Mouse (Mus musculus): ENCODE measurements around the gene Afm.

Afm gene

DNA sequence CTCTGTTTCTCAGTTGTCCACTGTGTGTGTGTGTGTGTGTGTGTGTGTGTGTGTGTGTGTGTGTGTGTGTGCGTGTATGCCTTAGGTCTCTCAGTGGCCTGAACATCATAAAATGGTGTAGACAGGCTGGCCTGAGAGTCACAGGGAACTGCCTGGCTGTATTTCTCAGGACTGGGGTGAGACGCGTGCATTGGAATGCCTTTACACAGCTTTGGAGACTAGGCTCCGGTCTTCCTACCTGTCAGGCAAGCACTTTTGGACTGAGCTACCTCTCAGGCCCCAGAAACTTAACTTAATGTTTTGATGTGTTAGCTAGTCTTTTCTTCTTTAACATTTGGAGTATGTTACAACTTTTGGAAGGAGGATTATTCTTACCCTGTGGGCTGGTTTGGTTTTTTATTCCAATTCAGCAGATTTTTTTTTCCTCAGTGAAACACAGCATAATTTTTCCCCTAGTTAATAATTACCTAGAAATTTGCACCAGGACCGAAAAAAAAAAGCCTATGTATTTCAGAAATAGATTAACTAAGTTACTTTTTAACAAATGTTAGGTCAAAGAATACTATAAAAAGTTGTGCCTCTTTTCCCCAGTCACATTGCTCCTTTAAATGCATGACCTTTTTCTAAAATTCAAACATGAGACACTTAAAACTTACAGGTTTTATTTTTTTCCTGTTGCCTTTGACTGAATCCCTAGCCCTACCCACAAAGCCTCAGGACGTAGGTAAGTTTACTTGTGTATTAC lies at the start of gene Afm:
Gene Afm, plus strand, starts transcription at position 577 of the 745 bp plus-strand sequence.
- no peak for DNase-seq (ENCODE audit: low spot score)

DNA sequence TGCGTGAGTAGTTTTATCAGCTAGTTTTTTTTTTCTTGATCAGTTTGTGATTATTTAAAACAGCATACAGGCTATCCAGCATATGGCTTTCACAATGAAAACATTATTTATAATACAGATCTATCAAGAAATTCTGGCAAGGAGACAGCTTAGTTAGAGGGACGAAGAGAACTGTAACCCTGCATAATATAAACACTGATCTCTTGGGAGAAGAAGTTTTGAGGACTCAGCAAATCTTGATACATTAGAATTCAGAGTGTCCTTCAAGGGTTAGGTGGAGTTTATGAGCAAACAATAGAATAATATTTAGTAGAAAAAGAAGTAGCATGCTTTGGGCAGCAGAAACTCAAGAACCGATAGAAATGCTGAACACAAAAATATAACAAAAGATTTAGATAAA lies 47.9 kb upstream of the Afm start:
- DNase-seq (ENCODE audit: low spot score): no peak

- no peak for DNase-seq (ENCODE audit: low spot score)
These were observed 44.8 kb upstream of the Afm start for GRCm38 (mm10) chr5:90473902-90474301.

- DNase-seq (ENCODE audit: low spot score): no peak
These were observed 44.4 kb upstream of the Afm start for GRCm38 (mm10) chr5:90474369-90474768.

DNA sequence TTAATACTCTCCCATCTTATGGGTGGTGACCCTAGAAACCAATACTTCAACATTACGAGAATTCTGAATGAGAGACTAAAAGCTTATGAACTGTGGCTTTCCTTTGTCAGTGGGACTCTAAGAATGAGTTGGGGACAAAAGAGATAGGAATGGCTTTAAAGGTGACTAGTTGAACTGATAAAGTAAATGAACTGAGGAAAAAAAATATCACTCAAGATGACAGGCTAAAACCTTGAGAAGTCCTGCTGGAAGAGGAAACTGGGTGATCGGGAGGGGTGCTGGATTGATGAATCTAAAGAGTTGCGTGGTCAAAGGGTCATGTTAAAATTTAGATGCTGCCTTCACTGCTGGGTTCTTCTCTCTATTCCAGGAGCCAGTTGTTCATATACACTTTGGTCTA lies 42.0 kb upstream of the Afm start:
- DNase-seq (ENCODE audit: low spot score): no peak

GRCm38 (mm10) chr5:90477308-90478140 lies 41.2 kb upstream of the Afm start:
- no peak for DNase-seq (ENCODE audit: low spot score)

- no peak for DNase-seq (ENCODE audit: low spot score)
These were observed 39.8 kb upstream of the Afm start for GRCm38 (mm10) chr5:90478886-90479285.

GRCm38 (mm10) chr5:90485597-90485996 lies 33.1 kb upstream of the Afm start:
- DNase-seq (ENCODE audit: low spot score): no peak

DNA sequence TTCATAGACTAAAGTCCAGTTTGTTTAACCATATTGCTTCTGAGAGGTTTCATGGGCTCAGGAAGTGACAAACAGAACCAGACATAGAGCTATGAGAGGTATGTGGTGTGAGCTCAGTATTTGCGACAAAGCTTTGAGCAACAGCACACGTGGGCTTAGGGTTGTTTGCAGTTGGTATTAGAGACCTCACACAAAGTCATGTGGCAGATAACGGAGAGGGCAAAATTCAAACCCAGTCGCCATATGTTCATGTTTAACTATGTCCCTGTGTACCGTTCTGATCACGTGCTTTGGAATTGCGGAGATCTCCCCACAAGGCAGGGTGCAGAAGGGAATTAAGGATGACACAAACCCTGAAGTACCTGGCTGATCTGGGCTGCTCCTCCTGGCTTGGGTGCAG lies 30.4 kb upstream of the Afm start:
- no peak for DNase-seq (ENCODE audit: low spot score)

GRCm38 (mm10) chr5:90490518-90490917 lies 28.2 kb upstream of the Afm start, which contains the start of gene Afp:
TSS of gene Afp (plus strand) at chr5:90490737.
- DNase-seq (ENCODE audit: low spot score): no peak

DNA sequence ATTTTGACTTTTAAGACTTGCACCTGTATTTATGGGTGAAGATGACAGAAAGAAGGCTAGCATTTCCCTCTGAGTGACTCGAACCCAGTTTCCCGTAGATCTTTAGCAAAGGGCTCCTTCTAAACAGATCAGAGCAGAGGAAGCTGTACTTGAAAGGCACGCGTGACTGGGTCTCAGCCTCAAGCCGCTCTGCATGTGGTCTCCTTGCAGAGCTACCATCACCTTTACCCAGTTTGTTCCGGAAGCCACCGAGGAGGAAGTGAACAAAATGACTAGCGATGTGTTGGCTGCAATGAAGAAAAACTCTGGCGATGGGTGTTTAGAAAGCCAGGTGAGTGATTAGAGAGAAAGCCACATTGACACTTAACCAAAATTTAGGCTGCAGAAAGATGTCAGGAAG lies 26.3 kb upstream of the Afm start:
- no peak for DNase-seq (ENCODE audit: low spot score)

DNA sequence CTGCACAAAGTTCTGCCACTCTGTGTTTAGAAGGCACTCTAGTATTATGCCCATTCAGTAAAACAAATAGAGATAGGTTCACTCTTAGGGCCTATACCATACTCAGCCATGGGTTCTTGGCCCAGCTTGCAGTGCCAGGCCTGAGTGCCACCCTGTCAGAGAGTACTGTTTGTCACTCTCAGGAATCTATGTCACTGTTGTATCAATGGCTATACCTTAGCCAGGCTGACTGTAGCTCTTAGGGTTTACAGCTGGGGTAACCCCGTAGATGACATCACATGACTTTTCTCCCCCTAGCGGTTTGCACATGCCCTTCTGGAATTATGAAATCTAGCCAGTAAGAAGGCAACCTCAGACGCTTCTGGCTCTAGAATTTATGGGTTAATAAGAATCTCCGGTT lies 24.4 kb upstream of the Afm start:
- no peak for DNase-seq (ENCODE audit: low spot score)

DNA sequence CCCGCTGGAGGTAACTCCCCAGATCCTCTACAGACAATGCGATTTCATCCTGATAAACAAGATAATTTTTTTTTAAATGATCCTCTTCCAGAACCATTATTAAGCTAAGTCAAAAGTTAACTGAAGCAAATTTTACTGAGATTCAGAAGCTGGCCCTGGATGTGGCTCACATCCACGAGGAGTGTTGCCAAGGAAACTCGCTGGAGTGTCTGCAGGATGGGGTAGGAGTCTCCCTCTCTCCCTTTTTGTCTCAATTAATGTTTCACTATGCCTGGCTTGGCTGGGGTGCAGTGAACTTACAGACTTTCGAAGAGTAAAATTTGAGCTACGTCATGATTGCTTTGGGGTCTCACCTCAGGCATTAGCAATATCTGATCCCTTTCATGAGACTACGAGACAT lies 19.2 kb upstream of the Afm start:
- no peak for DNase-seq (ENCODE audit: low spot score)

GRCm38 (mm10) chr5:90500714-90501113 lies 18.0 kb upstream of the Afm start:
- peak; percentile 73 for DNase-seq (ENCODE audit: low spot score)

GRCm38 (mm10) chr5:90501752-90502151 lies 17.0 kb upstream of the Afm start:
- no peak for DNase-seq (ENCODE audit: low spot score)

GRCm38 (mm10) chr5:90504742-90505141 lies 14.0 kb upstream of the Afm start:
- no peak for DNase-seq (ENCODE audit: low spot score)

GRCm38 (mm10) chr5:90506507-90506906 lies 12.2 kb upstream of the Afm start:
- DNase-seq (ENCODE audit: low spot score): no peak

- no peak for DNase-seq (ENCODE audit: low spot score)
These were observed 11.3 kb upstream of the Afm start for GRCm38 (mm10) chr5:90507411-90507949.

DNA sequence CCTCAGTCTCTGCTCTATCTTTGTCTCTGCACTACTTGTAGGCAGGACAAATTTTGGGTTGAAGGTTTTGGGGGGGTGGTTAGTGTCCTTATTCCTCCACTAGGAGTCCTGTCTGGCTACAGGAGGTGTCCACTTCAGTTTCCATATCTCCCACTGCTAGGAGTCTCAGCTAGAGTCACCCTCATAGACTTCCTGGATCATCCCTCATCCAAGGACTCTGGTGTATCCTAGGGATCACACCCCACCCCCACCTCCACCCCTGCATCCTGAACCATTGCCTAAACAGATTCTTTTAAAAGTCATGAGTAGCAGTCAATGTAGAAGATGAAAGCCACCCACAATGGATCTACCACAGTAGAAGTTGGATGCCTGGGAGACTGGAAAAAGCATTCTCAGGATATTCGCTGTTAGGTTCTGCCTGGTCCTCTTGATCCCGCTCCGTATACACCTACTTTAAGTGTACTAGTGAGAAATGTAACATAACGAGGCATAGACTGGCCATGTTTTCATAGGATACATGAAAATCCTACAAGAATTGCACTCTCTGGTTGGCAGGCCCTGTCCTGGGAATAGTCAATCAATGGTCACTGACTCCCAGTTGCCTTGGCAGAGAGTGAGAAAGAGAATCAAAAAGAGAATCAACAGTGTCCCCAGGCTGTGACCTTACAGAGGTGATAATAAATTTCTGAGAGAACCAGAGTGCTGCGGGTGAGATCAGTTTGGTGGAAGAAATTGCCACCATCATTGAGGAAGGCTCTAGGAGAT lies 8.7 kb upstream of the Afm start:
- DNase-seq (ENCODE audit: low spot score): no peak

DNA sequence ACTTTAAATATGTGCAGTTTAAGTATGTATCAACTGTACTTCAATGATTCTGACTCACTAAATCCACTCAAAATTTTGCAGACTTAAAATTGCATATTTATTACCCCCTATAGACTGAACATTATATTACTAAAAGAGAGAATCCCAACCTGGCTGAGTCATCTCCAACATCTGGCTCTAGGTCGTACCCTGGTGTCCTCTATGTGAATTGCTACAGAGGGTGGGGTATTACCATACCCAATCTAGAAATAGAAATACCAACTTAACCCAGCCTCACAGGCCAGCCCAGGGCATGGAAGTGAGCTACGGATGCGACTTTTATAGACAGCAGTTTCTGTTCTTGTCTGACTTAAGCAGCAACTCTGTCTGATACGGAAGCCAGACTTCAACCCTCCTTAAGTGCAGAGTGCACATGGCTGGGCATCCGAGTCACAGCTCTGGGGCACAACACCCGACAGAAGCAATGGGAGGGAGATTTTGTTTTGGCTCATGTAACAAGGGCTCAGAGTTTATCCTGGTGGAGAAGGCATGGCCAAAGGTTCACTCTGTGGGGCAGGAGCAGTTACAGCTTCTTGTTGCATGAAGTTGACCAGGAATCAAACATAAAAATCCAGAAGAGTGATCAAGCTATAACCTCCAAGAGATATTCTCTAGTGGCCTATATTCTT lies 6.3 kb upstream of the Afm start:
- DNase-seq (ENCODE audit: low spot score): no peak

- no peak for DNase-seq (ENCODE audit: low spot score)
These were observed 3.2 kb upstream of the Afm start for GRCm38 (mm10) chr5:90515561-90515960.

- no peak for DNase-seq (ENCODE audit: low spot score)
These were observed 32.5 kb downstream of the Afm start for GRCm38 (mm10) chr5:90551191-90551590.

Data from urinary bladder, postnatal 14 days (tissue).